Mouse (Mus musculus) megakaryocyte, adult 5-6 weeks (primary cell): ENCODE results near the gene Sart1. TPM values are rescaled to one million over a fixed set of nuclear protein-coding genes. Genes with fewer than 3 reads are reported as not detected.
"Not testable (repeated sequence)": the region's sequence is repeated elsewhere in the genome, so short reads cannot be mapped to it uniquely, and the experiment has no call there.

Experiments used
- ATAC-seq: 2 replicates; pipeline ENCODE4 v1.8.0; 2016; ENCODE audit warnings: mild to moderate bottlenecking, inconsistent platforms; ENCODE audit not compliant: poor library complexity, severe bottlenecking
- total RNA-seq, 2 experiments: library from RNA; stranded (forward) in 1 of 2; stranded (reverse) in 1 of 2; fragments of 153-499, 151-499 nt in 1 of 2; fragments of 221-1000, 200-1000 nt in 1 of 2; gene quantifications; 2 replicates each; pipeline versions ENCODE4 v1.2.3 to v1.2.4; 2015 to 2017

The Sart1 gene
- total RNA-seq, 2 experiments from 2014 or later, result 57.3 to 62.2 TPM

DNA sequence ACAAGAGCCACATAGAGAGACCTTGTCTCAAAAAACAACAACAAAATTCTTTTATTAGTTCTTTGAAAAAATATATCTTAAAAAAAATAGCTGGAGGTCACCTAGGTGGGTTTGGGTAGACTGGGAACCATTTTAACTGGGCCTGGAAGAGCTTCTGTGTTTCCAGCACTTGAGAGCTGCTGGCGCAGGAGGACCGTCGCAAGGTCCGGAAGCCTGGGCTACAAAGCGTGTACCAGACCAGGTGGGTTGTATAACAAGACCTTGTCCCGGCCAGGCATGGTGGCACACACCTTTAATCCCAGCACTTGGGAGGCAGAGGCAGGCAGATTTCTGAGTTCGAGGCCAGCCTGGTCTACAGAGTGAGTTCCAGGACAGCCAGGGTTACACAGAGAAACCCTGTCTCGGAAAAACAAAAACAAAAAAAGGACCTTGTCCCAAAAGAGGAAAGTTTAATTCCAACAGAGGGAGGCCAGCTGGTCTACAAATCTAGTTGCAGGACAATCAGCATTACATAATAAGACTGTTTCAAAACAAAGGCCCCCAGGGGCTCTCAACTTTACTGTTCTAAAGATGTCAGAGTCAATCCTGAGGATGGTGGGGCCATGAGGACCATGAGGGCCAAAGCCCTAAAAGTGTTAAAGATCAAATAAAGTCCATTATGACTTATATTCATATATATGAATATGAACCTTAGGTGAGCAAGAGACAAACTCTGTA lies 30.4 kb upstream of the Sart1 start:
- no peak for ATAC-seq

- ATAC-seq, result no peak
Observed at GRCm38 (mm10) chr19:5414534-5414957, 26.0 kb upstream of the Sart1 start.

GRCm38 (mm10) chr19:5413840-5414239 lies 25.3 kb upstream of the Sart1 start:
- ATAC-seq, result no peak

DNA sequence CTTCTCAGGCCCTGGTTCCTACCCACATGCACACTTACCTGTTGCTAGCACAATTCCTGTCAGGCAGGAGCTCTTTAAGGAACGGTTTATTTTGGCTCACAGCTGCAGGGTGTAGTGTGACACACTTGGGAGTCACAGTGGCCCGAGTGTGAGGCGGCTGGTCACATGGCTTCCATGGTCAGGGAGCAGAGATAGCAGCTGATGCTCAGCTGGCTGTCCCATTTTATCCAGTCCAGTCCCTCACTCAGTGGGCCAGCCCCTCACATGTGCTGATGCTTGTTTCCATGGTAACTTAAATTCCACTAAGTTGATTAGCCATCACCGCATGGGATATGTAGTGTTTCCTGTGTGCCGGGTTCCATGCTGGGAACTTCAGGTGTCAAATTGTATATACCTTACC lies 23.5 kb upstream of the Sart1 start:
- ATAC-seq, result no peak

GRCm38 (mm10) chr19:5410641-5411040 lies 22.1 kb upstream of the Sart1 start:
- no peak for ATAC-seq

DNA sequence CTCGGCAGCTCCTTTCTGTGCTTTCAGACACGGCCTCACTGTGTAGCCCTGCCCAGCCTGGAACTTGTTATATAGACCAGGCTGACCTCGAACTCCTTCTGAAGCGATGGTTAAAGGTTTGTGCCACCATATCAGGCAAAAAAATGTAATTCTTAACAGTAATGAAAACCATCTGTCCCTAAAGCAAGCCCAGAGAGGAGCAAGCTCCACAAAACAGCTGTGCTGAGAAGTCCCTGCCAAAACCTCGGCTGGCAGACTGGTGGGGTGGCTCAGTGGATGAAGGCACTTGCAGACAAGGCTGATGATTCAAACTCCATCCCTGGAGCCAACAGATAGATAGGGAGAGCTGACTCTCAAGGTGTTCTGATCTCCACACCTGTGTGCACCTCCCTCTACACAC lies 20.6 kb upstream of the Sart1 start:
- no peak for ATAC-seq

- ATAC-seq, result peak; percentile 58
Observed at GRCm38 (mm10) chr19:5408057-5409001, 19.8 kb upstream of the Sart1 start.

- peak; percentile 75 for ATAC-seq
Observed at GRCm38 (mm10) chr19:5407133-5407532, 18.6 kb upstream of the Sart1 start.

- peak; percentile 59 for ATAC-seq
Observed at GRCm38 (mm10) chr19:5406531-5407126, 18.1 kb upstream of the Sart1 start.

DNA sequence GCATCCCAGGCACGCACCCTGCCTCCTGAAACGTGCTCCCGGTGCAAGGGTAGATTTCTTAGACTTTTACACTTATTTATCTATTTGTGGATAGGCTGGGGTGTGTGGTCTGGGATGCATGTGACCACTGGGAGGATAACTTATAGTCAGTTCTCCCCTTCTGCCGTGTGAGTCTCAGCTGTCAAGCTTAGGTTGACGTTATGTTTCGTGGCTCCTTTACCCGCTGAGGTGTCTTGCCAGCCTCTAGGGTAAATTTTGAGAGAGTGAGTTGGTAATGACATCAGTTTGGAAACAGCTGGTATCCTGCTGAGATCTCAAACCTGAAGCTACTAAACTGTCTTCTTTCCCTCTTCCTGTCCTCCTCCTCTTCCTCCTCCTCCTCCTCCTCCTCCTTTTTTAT lies 17.4 kb upstream of the Sart1 start:
- 0 out of 2 replicates have a peak, but pooled peaks have one; percentile 16 for ATAC-seq

DNA sequence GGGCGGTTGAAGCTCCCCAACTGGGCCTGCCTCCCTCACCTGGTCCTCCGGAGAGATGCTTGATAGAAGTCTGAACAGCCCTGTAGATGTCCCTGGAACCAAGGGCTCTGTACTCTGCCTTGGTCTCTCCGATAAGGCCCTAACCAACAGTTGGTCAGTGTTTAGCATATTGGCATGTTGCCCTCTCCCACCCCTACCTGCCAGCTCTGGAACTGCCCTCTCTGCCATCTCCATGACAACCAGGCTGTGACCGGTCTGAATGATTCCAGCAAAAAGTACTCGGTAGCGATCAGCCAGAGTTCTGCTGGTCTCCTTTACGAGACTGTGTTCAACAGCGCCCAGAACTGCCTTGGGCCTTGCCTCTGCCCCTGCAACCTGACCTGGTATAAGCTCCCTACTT lies 13.8 kb upstream of the Sart1 start, which contains the start of gene Tsga10ip:
Gene Tsga10ip (minus strand): TSS at position 234 of the 400 bp plus-strand sequence.
- ATAC-seq, result no peak

DNA sequence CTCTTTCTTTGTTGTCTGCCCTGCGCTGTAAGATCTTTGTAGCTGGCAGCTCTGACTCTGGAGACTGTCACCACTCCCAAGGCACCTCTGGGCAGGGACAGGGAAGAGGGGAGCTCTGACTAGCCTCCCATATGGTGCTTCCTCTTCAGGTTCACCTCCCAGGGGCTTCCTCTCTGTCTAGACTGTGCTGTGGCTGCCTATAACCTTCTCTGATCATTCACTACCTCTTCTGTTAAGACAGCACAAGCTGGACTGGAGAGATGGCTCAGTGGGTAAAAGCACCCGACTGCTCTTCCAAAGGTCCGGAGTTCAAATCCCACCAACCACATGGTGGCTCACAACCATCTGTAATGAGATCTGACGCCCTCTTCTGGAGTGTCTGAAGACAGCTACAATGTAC lies 12.6 kb upstream of the Sart1 start:
- not testable (repeated sequence) for ATAC-seq

DNA sequence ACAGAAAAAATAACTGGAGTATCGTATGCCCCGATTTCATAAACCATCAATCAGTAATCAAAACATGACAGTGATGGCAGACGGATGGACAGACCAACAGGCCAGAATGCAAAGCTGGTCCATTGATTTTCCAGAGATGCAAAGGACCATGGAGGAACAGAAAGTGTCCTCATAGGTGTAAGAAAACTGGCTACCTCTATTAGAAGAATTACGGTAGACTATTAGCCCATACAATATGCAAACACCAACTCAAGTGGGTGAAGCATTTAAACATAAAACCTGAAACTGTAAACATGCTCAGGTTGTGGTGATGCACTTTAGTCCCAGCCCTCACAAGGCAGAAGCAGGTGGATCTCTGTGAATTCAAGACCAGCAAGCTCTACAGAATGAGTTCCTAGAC lies 6.9 kb upstream of the Sart1 start:
- ATAC-seq, result no peak

DNA sequence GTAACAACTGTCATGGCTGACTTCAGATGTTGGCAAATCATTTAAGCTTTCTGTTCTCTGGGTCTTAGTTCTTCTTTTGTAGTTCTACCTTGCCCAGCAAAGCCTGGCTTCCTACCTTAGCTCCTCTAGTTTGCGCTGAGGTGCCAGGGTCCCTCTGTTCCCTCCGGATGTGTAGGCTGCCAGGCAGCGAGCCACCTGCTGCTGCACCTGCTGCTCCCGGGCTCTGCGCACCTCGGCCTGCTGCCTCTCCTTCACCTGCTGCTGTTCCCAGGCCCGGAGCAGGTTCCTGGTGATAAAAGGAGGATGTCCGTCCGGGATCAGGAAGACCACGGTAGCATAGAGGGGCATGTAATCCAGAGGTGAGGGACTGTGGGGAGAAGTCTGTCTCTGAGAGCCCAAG lies 5.7 kb upstream of the Sart1 start:
- ATAC-seq, result no peak

GRCm38 (mm10) chr19:5392892-5393291 lies 4.4 kb upstream of the Sart1 start:
- no peak for ATAC-seq

DNA sequence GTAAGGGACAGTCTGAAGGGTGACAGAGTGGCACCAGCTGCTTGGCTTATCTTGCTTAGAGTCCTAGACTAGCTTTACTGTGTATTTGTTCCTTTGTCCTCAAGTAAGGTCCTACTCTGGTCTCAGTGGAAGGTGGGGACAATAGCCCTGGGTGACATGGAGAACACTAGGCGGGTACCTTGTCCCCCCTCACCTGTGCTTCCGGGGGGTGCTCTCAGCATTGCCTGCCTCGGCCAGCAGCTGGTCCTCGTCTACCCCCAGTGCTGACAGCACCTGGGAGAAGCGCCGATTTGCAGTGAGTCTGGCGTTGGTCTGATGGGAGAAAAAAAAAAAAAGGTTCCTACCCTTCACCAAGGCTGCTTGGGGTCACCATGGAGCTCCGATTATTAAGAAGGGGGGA lies 1.9 kb upstream of the Sart1 start:
- ATAC-seq, result no peak

GRCm38 (mm10) chr19:5389647-5390046 lies 1.1 kb upstream of the Sart1 start:
- peak; percentile 64 for ATAC-seq

- no peak for ATAC-seq
Observed at GRCm38 (mm10) chr19:5388011-5388441, 477 bp downstream of the Sart1 start.

- no peak for ATAC-seq
Observed at GRCm38 (mm10) chr19:5384715-5385114, 3.8 kb downstream of the Sart1 start.

GRCm38 (mm10) chr19:5383326-5383725 lies 5.2 kb downstream of the Sart1 start:
- no peak for ATAC-seq

- ATAC-seq, result no peak
Observed at GRCm38 (mm10) chr19:5377446-5377845, 11.1 kb downstream of the Sart1 start.
